Mouse (Mus musculus): Measurements from ENCODE around the gene Taf13. TPM values are rescaled to one million over a fixed set of nuclear protein-coding genes. Genes with fewer than 3 reads are reported as not detected.
"Not testable (repeated sequence)": the region's sequence is repeated elsewhere in the genome, so short reads cannot be mapped to it uniquely, and the experiment has no call there.

Gene Taf13
- polyA plus RNA-seq, 1 experiment from 2014 or later: 68.8 TPM

DNA sequence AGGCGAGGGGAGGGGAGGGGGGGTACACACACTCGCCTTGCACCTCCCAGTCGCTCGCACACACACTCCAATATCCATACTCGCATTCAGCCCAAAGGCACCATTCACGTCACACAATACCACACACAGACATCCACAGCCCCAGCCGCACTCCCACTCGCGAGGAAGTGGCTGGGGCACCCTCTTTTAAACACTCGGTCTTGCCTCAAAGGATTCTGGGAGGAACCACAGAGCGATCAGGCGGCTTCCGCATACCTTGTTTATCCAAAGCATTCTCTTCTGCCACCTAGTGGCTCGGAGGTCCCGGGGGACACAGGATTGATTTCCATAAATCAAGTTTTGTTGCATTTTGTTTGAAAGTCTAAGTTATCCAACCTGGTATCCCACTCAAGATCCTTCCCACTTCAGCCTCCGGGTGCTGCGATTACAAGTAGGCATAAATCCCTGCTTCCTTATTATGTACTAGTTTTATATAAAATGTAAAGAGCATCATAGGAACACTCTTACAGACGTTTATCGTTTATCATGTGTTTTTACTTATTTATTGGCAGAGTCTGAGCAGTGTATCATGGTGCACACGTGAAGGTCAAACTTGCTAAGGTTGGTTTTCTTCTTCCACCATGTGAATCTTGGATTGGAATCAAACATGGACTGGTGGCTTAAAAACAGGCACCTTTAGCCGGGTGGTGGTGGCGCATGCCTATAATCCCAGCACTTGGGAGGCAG, 16.7 kb upstream of the Taf13 start:
- peaks cover 29% of the 10 kb centered on the region for H3K36me3 ChIP-seq
- H3K9ac ChIP-seq (replicated peaks): peak overlapping the region; percentile 94
- H3K9me3 ChIP-seq: no peaks in the 10 kb centered on the region
- peak; percentile 96 for ATAC-seq
- 20% methylated on average over 20 of the region's 22 CpGs for WGBS
- peak overlapping the region; percentile 72 for H3K4me2 ChIP-seq (replicated peaks)
- peak overlapping the region; percentile 74 for H3K4me3 ChIP-seq (replicated peaks)
- H3K27ac ChIP-seq: peak overlapping the region; percentile 93
- no peaks in the 10 kb centered on the region for H3K27me3 ChIP-seq
- H3K4me1 ChIP-seq (replicated peaks): peaks cover 8% of the 10 kb centered on the region

DNA sequence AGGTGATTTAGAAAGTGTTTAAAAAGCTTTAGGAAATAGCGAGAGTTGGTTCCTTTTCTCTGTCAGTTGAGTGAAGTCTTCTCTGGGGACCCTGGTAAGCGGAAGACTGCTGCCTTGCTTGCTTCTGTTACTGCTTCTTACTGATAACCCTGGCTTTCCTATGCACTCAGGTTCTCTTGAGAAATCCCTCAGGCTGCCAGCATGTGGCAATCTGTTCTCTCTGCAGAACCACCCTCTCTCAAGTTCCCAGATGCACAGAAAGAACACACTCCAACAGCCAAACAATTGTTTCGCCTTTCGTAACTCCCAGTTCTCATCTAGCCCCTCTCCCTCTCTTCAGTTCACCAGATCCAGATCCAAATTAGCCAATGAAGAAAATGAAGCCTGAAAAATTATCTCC, 13.6 kb upstream of the Taf13 start:
- peaks cover 24% of the 10 kb centered on the region for H3K4me1 ChIP-seq (replicated peaks)
- ATAC-seq: no peak
- WGBS: 93% methylated on average over 4 of the region's 4 CpGs
- peaks cover 35% of the 10 kb centered on the region for H3K36me3 ChIP-seq
- H3K9me3 ChIP-seq: no peaks in the 10 kb centered on the region
- no peak overlapping the region for H3K27ac ChIP-seq
- H3K27me3 ChIP-seq: no peaks in the 10 kb centered on the region
- H3K4me3 ChIP-seq (replicated peaks): no peak overlapping the region
- H3K4me2 ChIP-seq (replicated peaks): no peak overlapping the region
- no peak overlapping the region for H3K9ac ChIP-seq (replicated peaks)

DNA sequence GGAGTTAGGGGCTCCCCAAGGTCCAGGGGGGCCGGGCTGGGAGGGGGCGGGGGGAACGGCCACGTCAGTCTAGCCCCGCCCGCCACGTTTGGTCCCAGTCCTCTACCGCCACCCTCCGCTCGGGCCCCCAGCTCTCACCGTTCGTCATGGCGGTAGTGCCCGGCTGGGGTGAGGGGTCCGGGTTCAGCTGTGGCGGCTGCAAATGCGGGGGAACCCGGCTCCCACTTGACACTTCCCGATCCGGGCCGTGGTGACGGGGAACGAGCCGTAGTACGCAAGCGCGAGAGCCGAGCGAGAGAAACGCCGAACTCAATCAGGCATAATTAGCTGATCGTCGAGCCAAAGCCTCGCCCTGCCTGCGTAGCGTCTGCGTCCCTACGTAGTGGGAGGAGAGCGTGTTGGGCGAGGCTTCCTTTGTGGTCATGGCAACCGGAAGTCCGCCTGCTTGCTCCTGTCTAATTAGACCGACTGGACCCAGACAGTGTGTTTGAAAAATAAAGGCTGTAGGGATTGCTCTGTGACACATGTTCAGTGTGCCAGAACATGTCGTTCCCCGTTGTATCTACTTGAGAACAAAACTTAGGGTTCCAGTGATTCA, 9.3 kb upstream of the Taf13 start, which contains the start of gene Tmem167b:
Tmem167b (minus strand) TSS at position 334 of the 598 bp plus-strand sequence.
- no peaks in the 10 kb centered on the region for H3K9me3 ChIP-seq
- H3K27me3 ChIP-seq: no peaks in the 10 kb centered on the region
- peak within 1 kb of the TSS; percentile 93 for H3K27ac ChIP-seq
- H3K36me3 ChIP-seq: peaks cover 30% of the 10 kb centered on the region
- under 1% methylated on average over 45 of the region's 45 CpGs for WGBS
- H3K4me1 ChIP-seq (replicated peaks): peaks cover 20% of the 10 kb centered on the region
- H3K9ac ChIP-seq (replicated peaks): peak within 1 kb of the TSS; percentile 83
- peak; percentile 99 for ATAC-seq
- H3K4me2 ChIP-seq (replicated peaks): peak within 1 kb of the TSS; percentile 75
- peak within 1 kb of the TSS; percentile 86 for H3K4me3 ChIP-seq (replicated peaks)

DNA sequence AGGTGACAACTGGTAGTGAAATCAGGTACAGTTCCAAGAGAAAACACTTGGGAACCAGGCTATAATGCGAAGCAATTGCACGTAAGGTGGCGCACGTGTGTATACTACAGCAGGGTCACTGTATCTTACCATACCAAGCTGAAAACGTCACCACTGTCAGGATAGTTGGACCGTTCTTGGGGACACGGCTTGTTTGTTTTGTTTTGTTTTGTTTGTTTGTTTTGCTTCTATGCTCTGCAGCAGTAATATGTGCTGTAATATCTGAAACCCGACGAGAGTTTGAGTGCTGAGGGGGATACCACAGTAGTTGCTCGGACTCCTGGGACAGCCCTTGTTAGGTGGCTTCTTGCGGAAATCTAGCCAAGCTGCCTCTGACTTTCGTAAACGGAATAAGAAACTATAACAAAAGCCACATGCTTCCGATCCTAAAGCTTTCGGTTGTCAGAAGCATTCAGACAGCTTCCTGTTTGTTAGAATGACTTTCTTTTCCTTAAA, 8.7 kb upstream of the Taf13 start:
- Histone ChIP-seq H3K4me3 (replicated peaks) (peak overlapping the region; percentile 86), H3K4me1 (replicated peaks) (peaks cover 21% of the 10 kb centered on the region), H3K9me3 (no peaks in the 10 kb centered on the region), H3K27me3 (no peaks in the 10 kb centered on the region), H3K36me3 (peaks cover 26% of the 10 kb centered on the region), H3K4me2 (replicated peaks) (peak overlapping the region; percentile 72), H3K27ac (peak overlapping the region; percentile 93), H3K9ac (replicated peaks) (peak overlapping the region; percentile 44; the same call in 1 of the 2 replicates)
- ATAC-seq: peak; percentile 78
- 13% methylated on average over 15 of the region's 15 CpGs for WGBS

DNA sequence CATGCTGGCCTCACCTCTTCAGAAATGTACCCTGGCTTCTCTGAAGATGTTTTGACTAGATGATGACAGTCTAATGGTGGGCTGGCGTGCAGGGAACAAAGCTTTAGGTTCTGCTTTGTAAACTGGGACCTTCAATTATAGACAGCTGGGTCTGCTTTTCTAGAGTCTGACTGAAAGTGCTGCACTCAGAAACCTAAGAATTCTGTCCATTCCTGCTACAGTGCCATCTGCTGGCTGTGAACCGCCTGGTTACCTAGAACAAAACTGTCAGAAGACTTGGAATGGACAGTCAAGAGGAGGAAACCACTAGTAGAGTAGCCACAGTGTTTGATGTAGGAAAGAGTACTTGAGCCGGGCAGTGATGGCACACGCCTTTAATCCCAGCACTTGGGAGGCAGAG, 8.2 kb upstream of the Taf13 start:
- ATAC-seq: no peak
- Histone ChIP-seq H3K4me1 (replicated peaks) (peaks cover 25% of the 10 kb centered on the region), H3K36me3 (peaks cover 21% of the 10 kb centered on the region), H3K27me3 (no peaks in the 10 kb centered on the region), H3K9ac (replicated peaks) (peak overlapping the region; percentile 44; the same call in 1 of the 2 replicates), H3K9me3 (no peaks in the 10 kb centered on the region), H3K4me2 (replicated peaks) (peak overlapping the region; percentile 72), H3K27ac (peak overlapping the region; percentile 93), H3K4me3 (replicated peaks) (peak overlapping the region; percentile 86)
- WGBS: 8% methylated on average over 4 of the region's 4 CpGs

DNA sequence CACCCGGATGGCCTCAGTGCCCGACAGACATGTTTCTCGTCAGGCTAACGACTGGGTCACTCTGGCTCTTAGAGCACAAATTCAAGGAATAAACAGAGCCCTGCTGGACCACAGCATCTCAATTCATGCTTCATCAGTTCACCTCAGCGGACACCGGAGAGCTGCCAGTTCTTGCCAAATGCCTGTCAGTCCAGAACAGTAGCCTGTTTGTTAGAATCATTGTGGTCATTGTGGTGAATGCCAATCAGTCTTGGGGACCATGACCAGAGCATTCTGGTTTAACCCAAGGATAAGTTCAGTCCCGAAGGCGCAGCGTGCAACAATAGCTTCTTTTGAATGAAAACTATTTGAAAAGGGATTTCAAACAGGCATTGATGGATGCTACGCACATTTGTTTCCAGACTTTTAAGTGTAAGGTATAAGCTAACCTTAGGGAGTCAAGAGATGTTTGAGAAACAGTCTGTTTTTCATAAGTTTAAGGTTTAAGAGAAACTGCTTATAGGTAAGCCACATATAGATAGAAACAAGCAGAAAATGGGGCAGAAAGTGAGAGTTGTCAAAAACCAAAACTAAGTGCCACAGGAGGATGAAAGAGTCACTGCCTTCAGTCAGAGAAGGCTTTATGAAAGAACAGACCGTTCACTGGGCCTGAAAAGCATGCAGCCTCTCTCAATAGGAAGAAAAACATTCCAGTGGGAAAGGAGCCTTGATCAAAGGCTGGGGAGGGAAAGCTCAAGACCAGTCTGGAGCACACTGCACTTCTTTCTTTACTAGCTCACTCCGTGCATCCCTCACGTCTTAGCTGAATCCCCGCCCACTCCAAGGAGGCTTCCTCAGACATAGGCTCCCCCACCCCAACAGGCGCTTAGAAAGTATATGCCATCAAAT, 3.3 kb upstream of the Taf13 start:
- Histone ChIP-seq H3K4me1 (replicated peaks) (peaks cover 26% of the 10 kb centered on the region), H3K4me3 (replicated peaks) (no peak overlapping the region), H3K36me3 (no peaks in the 10 kb centered on the region), H3K27ac (peak overlapping the region; percentile 80), H3K9ac (replicated peaks) (peak overlapping the region; percentile 10; the same call in 1 of the 2 replicates), H3K9me3 (no peaks in the 10 kb centered on the region), H3K4me2 (replicated peaks) (0 out of 2 replicates have a peak overlapping the region, but pooled peaks have one; percentile 5), H3K27me3 (no peaks in the 10 kb centered on the region)
- WGBS: 8% methylated on average over 15 of the region's 15 CpGs
- peak; percentile 49 for ATAC-seq

DNA sequence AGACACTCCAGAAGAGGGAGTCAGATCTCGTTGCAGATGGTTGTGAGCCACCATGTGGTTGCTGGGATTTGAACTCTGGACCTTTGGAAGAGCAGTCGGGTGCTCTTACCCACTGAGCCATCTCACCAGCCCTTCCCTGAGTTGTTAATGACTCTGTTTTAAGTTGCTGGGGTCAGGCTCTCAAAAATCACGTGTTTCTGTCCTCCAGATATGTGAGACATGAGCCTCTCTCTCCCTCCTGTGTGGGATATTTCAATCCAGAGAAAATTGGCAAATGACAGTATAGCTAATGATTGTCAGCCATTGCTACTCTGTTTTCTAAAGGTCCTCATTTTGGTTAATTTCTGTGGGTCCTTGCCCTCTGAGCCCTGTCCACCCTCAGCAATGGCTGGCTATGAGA, 1.9 kb upstream of the Taf13 start:
- H3K36me3 ChIP-seq; H3K27me3 ChIP-seq; H3K4me2 ChIP-seq (replicated peaks); H3K9ac ChIP-seq (replicated peaks); H3K4me3 ChIP-seq (replicated peaks); H3K9me3 ChIP-seq; ATAC-seq: not testable (repeated sequence)
- Histone ChIP-seq H3K27ac (peak overlapping the region; percentile 44; the same call in 1 of the 2 replicates), H3K4me1 (replicated peaks) (peaks cover 38% of the 10 kb centered on the region)
- WGBS: 66% methylated on average over 3 of the region's 3 CpGs

DNA sequence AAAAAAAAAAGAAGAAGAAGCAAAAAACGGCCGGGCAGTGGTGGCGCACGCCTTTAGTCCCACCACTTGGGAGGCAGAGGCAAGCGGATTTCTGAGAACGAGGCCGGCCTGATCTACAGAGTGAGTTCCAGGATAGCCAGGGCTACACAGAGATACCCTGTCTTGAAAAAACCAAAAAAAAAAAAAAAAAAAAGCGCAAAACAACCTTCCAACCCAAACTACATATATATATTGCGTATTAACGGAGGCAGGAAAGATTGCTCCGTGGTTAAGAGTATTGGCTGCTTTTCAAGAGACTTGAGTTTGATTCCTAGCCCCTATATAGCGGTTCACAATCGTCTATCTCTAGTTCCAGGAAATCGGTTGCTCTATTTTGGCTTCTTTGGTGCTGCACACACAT, 685 bp upstream of the Taf13 start:
- Histone ChIP-seq H3K27me3 (no peaks in the 10 kb centered on the region), H3K27ac (peak overlapping the region; percentile 55; the same call in 1 of the 2 replicates), H3K9me3 (no peaks in the 10 kb centered on the region), H3K4me3 (replicated peaks) (peak overlapping the region; percentile 65; the same call in 1 of the 2 replicates), H3K4me2 (replicated peaks) (peak overlapping the region; percentile 70), H3K4me1 (replicated peaks) (peaks cover 43% of the 10 kb centered on the region), H3K36me3 (no peaks in the 10 kb centered on the region), H3K9ac (replicated peaks) (no peak overlapping the region)
- no peak for ATAC-seq
- WGBS: 87% methylated on average over 14 of the region's 14 CpGs

DNA sequence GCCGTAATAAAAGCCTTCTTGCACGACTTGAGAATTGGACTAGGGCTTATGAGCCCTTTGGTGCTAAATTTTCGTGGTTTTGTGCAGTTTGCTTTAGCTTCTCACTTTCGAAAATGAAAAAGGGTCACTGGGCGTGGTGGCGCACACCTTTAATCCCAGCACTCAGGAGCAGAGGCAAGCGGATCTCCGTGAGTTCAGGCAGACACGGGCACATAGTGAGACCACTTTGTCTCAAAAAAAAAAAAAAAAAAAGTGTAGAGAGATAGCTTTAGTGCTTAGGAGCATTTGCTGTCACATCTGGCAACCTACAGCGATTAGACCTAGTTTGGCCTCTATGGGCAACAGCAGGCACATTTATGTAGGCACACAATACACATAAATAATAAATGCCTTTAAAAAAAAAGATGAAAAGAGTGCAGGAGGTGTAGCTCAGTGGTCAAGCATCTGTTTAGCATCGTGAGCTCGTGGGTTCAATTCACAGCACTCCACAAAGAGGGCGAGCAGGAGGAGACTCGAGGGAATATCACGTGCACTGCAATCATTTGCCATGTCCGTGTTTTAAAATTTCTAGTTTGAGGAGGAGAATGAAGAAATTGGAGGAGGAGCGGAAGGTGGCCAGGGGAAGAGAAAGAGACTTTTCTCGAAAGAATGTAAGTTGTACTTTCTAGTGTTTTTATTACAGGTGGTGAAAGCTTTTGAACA, 962 bp downstream of the Taf13 start:
- peak overlapping the region; percentile 65 for H3K4me3 ChIP-seq (replicated peaks)
- peak overlapping the region; percentile 79 for H3K9ac ChIP-seq (replicated peaks)
- 46% methylated on average over 18 of the region's 18 CpGs for WGBS
- peak overlapping the region; percentile 70 for H3K4me2 ChIP-seq (replicated peaks)
- no peaks in the 10 kb centered on the region for H3K27me3 ChIP-seq
- H3K4me1 ChIP-seq (replicated peaks): peaks cover 43% of the 10 kb centered on the region
- no peaks in the 10 kb centered on the region for H3K9me3 ChIP-seq
- no peak overlapping the region; the same call in 1 of the 2 replicates for H3K27ac ChIP-seq
- no peak for ATAC-seq
- peaks cover 3% of the 10 kb centered on the region; the same call in 1 of the 2 replicates for H3K36me3 ChIP-seq

DNA sequence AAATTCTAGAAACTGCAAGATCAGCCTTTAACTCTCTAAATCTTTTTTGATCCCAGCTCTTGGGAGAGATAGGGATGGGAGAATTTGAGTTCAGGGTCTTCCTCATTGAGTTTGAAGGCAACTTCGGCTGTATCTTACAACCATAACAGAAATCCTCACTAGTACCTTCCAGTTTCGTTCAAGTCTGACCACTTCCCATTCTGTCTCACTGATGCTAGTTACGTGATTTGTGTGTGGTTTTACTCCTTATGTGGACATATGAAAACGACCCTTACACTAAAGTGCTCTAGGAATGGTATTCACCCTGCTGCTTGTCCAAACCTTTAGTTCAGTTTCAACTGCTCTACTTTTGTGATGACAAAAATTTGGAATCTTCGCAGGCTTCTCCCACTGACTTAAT, 2.5 kb downstream of the Taf13 start:
- Histone ChIP-seq H3K4me3 (replicated peaks) (no peak overlapping the region), H3K4me2 (replicated peaks) (peak overlapping the region; percentile 70), H3K27ac (no peak overlapping the region), H3K9me3 (no peaks in the 10 kb centered on the region), H3K36me3 (peaks cover 17% of the 10 kb centered on the region), H3K27me3 (no peaks in the 10 kb centered on the region), H3K9ac (replicated peaks) (no peak overlapping the region), H3K4me1 (replicated peaks) (peaks cover 31% of the 10 kb centered on the region)
- no peak for ATAC-seq
- 95% methylated on average over 5 of the region's 5 CpGs for WGBS

DNA sequence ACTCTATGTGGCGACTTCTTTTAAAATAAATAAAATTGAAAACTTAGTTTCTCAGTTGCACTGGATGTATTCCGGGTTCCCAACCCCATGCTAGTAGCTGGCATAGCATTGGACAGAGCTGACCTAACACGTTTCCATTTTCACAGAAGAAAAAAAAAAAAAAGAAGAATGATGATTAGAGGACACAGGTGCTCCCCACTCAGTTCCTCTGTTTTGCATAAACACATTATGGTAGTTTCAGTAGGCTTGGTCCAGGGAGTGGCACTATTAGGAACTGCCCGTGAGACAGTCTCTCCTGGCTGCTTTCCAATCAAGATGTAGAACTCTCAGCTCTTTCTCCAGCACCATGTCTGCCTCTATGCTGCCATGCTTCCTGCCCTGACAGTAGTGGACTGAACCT, 13.1 kb downstream of the Taf13 start:
- Histone ChIP-seq H3K4me1 (replicated peaks) (no peaks in the 10 kb centered on the region), H3K36me3 (peaks cover 5% of the 10 kb centered on the region; the same call in 1 of the 2 replicates), H3K27ac (no peak overlapping the region), H3K9me3 (no peaks in the 10 kb centered on the region), H3K4me2 (replicated peaks) (no peak overlapping the region), H3K4me3 (replicated peaks) (no peak overlapping the region), H3K27me3 (no peaks in the 10 kb centered on the region), H3K9ac (replicated peaks) (no peak overlapping the region)
- WGBS: 86% methylated on average over 4 of the region's 4 CpGs
- no peak for ATAC-seq
